Mouse (Mus musculus) embryonic stem cell, embryonic (primary cell): ENCODE measurements around the gene Cyp2c38.
"Not testable (repeated sequence)": the region's sequence is repeated elsewhere in the genome, so short reads cannot be mapped to it uniquely, and the experiment has no call there.

Experiments used
- CTCF ChIA-PET, 4 experiments: fragments of 300-600 bp in 2 of 4; fragments of 350-600 bp in 2 of 4; sonication (Branson Sonifier 250); formaldehyde crosslinking; loops; one replicate each; lab custom pipeline; 2022; ENCODE audit warnings: inconsistent platforms in 2 of 4; lab: Charles Lee
- POLR2A ChIA-PET, 4 experiments: fragments of 300-600 bp in 2 of 4; fragments of 350-600 bp in 2 of 4; sonication (Branson Sonifier 250); formaldehyde crosslinking; loops; one replicate each; lab custom pipeline; 2022; ENCODE audit warnings: antibody characterized with exemption in 4 of 4, inconsistent platforms in 1 of 4; lab: Charles Lee

Cyp2c38 gene

GRCm38 (mm10) chr19:39462941-39463340 lies at the start of gene Cyp2c38:
Cyp2c38 (minus strand) TSS chr19:39463075.
- POLR2A ChIA-PET, result no interaction called here
- CTCF ChIA-PET, result no interaction called here

GRCm38 (mm10) chr19:39510534-39510933 lies 47.7 kb upstream of the Cyp2c38 start, which contains the start of gene Cyp2c39:
Cyp2c39 (plus strand) TSS chr19:39510862.
- POLR2A ChIA-PET, result no interaction called here
- CTCF ChIA-PET, result no interaction called here

- ChIA-PET POLR2A (no interaction called here), CTCF (no interaction called here)
Measured at GRCm38 (mm10) chr19:39509533-39509932, 46.7 kb upstream of the Cyp2c38 start.

- POLR2A ChIA-PET, result no interaction called here
- CTCF ChIA-PET, result no interaction called here
Measured at GRCm38 (mm10) chr19:39506341-39506740, 43.5 kb upstream of the Cyp2c38 start.

GRCm38 (mm10) chr19:39483961-39484360 lies 21.1 kb upstream of the Cyp2c38 start:
- POLR2A ChIA-PET, CTCF ChIA-PET: not testable (repeated sequence)

- ChIA-PET CTCF (interaction anchor here in 1 of 4 experiments (0.6 kb wide), 1 partner anchor 16 kb away, joined by 5 read pairs; no protein-coding TSS in a partner anchor), POLR2A (no interaction called here)
Measured at GRCm38 (mm10) chr19:39463923-39464322, 1.0 kb upstream of the Cyp2c38 start.
